Comparison of ENCODE assay signal across 7 mouse cellular contexts in genomic region chr6:53818264-53818731, GRCm38 (mm10). TPM values are rescaled to one million over a fixed set of nuclear protein-coding genes. Genes with fewer than 3 reads are reported as not detected.
A peak's percentile ranks its signal among the peaks of the same experiment; 100 is the strongest.
DNase-seq lines count a peak whose midpoint lies in the region; ATAC-seq lines count a peak whose summit lies in the region.

No protein-coding gene starts in this region.

- peak overlapping the region; percentile 92 for H3K4me2 ChIP-seq in limb, embryonic 15.5 days
- peak overlapping the region; percentile 67 for H3K4me2 ChIP-seq in midbrain, embryonic 14.5 days (ENCODE audit: low read length)

- under 1% methylated on average over 42 of the region's 42 CpGs for WGBS in limb, embryonic 15.5 days
- 0% methylated on average over 42 of the region's 42 CpGs for WGBS in midbrain, embryonic 14.5 days

- peak; percentile 60 for DNase-seq in brain, adult 2 months (ENCODE audit: low read depth, low spot score)
- peak; percentile 74 for DNase-seq in embryo, embryonic 9.5 days (ENCODE audit: extremely low spot score)
- DNase-seq in kidney, adult 18-20 months: peak; percentile 82
- DNase-seq in midbrain, embryonic 14.5 days: peak; percentile 81
- DNase-seq in testis, postnatal 10 days (ENCODE audit: low spot score): peak; percentile 91

- peaks cover 18% of the 10 kb centered on the region; the same call in 1 of the 2 replicates for H3K27me3 ChIP-seq in limb, embryonic 15.5 days
- H3K27me3 ChIP-seq in midbrain, embryonic 14.5 days (ENCODE audit: control insufficient read depth, insufficient read depth, low read length): peaks cover 50% of the 10 kb centered on the region

- peak overlapping the region; percentile 62 for H3K4me3 ChIP-seq in limb, embryonic 15.5 days
- peak overlapping the region; percentile 46 for H3K4me3 ChIP-seq in midbrain, embryonic 14.5 days (replicated peaks; ENCODE audit: low read depth, low read length)

- peak overlapping the region; percentile 72 for H3K9ac ChIP-seq in limb, embryonic 15.5 days
- H3K9ac ChIP-seq in midbrain, embryonic 14.5 days (replicated peaks; ENCODE audit: low read length): peak overlapping the region; percentile 29

- no peaks in the 10 kb centered on the region for H3K36me3 ChIP-seq in limb, embryonic 15.5 days
- no peaks in the 10 kb centered on the region for H3K36me3 ChIP-seq in midbrain, embryonic 14.5 days (ENCODE audit: control insufficient read depth, insufficient read depth, low read length)

- H3K9me3 ChIP-seq in limb, embryonic 15.5 days: no peaks in the 10 kb centered on the region
- no peaks in the 10 kb centered on the region for H3K9me3 ChIP-seq in midbrain, embryonic 14.5 days (ENCODE audit: control insufficient read depth, low read length)

- peaks cover 52% of the 10 kb centered on the region for H3K4me1 ChIP-seq in limb, embryonic 15.5 days
- H3K4me1 ChIP-seq in midbrain, embryonic 14.5 days (ENCODE audit: control insufficient read depth, insufficient read depth, low read length): peaks cover 30% of the 10 kb centered on the region

- H3K27ac ChIP-seq in limb, embryonic 15.5 days: peak overlapping the region; percentile 97
- H3K27ac ChIP-seq in midbrain, embryonic 14.5 days (replicated peaks; ENCODE audit: low read depth, low read length): no peak overlapping the region

- ATAC-seq in granulocyte monocyte progenitor cell, adult 5-6 weeks (replicated peaks; ENCODE audit: poor library complexity, severe bottlenecking): peak; percentile 56
- no peak for ATAC-seq in limb, embryonic 15.5 days (ENCODE audit: insufficient number of reproducible peaks, low FRiP score, low TSS enrichment, low read depth)
- peak; percentile 46 for ATAC-seq in midbrain, embryonic 14.5 days (ENCODE audit: low FRiP score, low TSS enrichment)

RNA-seq across cellular contexts. Expression of gene Tril, which starts 2.3 kb away (rescaled TPM):
- not detected in 2 replicates for total RNA-seq in granulocyte monocyte progenitor cell, adult 5-6 weeks (2014; fragmentation: Nextera tagmentation)
- not detected in 2 replicates for total RNA-seq in granulocyte monocyte progenitor cell, adult 5-6 weeks (2017)
- 61.0 and 71.2 TPM in 2 replicates for polyA plus RNA-seq in limb, embryonic 15.5 days (2015; fragmentation: Nextera tagmentation; extraction: Ambion mirVana)
- polyA plus RNA-seq in midbrain, embryonic 14.5 days (2014; fragmentation: Nextera tagmentation; extraction: Ambion mirVana): 8.4 and 12.8 TPM in 2 replicates
